Mouse (Mus musculus): ENCODE measurements around the gene Gm20604. TPM values are rescaled to one million over a fixed set of nuclear protein-coding genes. Genes with fewer than 3 reads are reported as not detected.

Gm20604 gene
- total and polyA plus RNA-seq, 2 experiments from 2014 or later: 11.2 to 12.1 TPM

DNA sequence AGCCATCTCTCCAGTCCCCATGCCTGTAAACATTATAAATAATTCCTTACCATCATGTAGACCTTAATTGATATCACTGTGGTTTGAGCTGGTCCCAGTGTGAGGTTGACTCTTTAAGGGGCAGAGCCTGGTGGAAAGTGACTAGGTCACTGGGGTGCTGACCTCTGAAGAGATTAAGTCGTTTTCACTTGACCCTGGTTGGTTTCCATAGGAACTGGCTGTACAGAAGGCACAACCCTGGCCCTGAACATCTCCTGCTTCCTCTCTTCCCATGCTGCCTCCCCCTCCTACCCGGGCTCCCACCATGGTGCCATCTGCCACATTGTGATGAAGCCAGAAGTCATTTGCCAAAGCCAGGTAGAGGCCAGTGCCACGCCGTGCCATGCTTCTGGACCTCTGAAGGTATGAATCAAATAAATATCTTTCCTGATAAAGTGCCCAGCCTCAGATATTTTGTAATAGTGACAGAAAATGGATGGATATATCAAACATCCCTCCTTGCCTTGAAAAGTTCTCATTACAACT, 47.6 kb downstream of the Gm20604 start:
- ATAC-seq (ENCODE audit: insufficient read depth, low read depth) (no peak), DNase-seq (ENCODE audit: low spot score) (no peak)
- Histone ChIP-seq H3K27ac (ENCODE audit: low read depth) (no peak overlapping the region), H3K4me1 (ENCODE audit: control insufficient read depth, insufficient read depth) (peaks cover 7% of the 10 kb centered on the region; the same call in 1 of the 2 replicates), H3K4me3 (ENCODE audit: low read depth, low read length) (no peak overlapping the region), H3K27me3 (ENCODE audit: control insufficient read depth, insufficient read depth, low read length) (0 out of 2 replicates have a peak, but pooled peaks cover 8% of the 10 kb centered on the region), H3K36me3 (replicated peaks; ENCODE audit: control insufficient read depth, insufficient read depth, low read length) (no peaks in the 10 kb centered on the region), H3K9ac (replicated peaks; ENCODE audit: low read depth, low read length) (no peak overlapping the region), H3K9me3 (replicated peaks; ENCODE audit: control insufficient read depth, low read length) (no peaks in the 10 kb centered on the region), H3K4me2 (ENCODE audit: low read depth, low read length) (no peak overlapping the region)
- TF ChIP-seq CTCF (IDR thresholded peaks at IDR 0.05; ENCODE audit: low read depth): no peak
- no peak for TF ChIP-seq EP300 (IDR thresholded peaks at IDR 0.05; ENCODE audit: low read depth)
- WGBS: 59% methylated on average over 4 of the region's 4 CpGs

DNA sequence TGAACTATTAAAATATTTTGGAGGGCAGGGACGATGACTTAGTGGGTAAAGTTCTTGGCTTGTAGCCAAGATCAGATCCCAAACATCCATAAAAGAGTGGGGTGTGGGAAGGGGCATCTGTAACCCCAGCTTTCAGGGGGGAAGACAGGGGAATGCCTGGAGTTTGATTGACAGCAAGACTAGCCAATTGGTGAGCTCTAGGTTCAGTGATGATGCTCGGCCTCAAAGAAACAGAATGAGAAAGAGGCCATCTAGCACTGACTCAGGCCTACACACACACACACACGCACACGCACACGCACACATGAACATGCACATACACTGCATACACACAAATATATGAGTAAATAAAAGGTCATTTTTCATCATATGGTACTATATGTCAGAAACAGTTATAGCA, 48.6 kb downstream of the Gm20604 start:
- H3K9me3 ChIP-seq (replicated peaks; ENCODE audit: control insufficient read depth, low read length): no peaks in the 10 kb centered on the region
- H3K36me3 ChIP-seq (replicated peaks; ENCODE audit: control insufficient read depth, insufficient read depth, low read length): no peaks in the 10 kb centered on the region
- 82% methylated on average over 5 of the region's 5 CpGs for WGBS
- no peak overlapping the region for H3K4me3 ChIP-seq (ENCODE audit: low read depth, low read length)
- no peak for TF ChIP-seq EP300 (IDR thresholded peaks at IDR 0.05; ENCODE audit: low read depth)
- no peak for TF ChIP-seq CTCF (IDR thresholded peaks at IDR 0.05; ENCODE audit: low read depth)
- 0 out of 2 replicates have a peak, but pooled peaks cover 8% of the 10 kb centered on the region for H3K27me3 ChIP-seq (ENCODE audit: control insufficient read depth, insufficient read depth, low read length)
- H3K4me2 ChIP-seq (ENCODE audit: low read depth, low read length): no peak overlapping the region
- no peak for ATAC-seq (ENCODE audit: insufficient read depth, low read depth)
- no peak overlapping the region for H3K9ac ChIP-seq (replicated peaks; ENCODE audit: low read depth, low read length)
- peaks cover 7% of the 10 kb centered on the region for H3K4me1 ChIP-seq (ENCODE audit: control insufficient read depth, insufficient read depth)
- H3K27ac ChIP-seq (ENCODE audit: low read depth): no peak overlapping the region
- no peak for DNase-seq (ENCODE audit: low spot score)

DNA sequence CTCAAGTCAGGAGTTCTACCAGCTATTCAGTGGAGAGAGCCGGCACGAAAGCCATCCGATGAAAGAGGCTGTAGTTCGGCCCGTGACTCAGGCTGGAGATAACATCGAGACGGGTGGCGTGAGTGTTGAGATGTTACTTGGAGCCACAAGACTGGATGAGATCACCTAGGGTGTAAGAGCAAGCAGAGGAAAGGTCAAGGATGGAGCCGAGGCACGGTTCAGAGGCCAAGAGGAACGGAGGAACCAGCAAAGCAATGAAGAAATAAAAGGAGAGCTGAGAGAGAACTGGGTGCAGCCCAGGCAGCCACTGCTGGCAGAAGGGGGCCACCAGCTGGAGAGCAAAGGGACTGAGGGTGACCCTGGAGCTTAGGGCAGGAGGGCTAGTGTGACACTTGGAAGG, 50.3 kb downstream of the Gm20604 start:
- peak overlapping the region; percentile 54 for H3K4me2 ChIP-seq (ENCODE audit: low read depth, low read length)
- peak; percentile 51 for DNase-seq (ENCODE audit: low spot score)

DNA sequence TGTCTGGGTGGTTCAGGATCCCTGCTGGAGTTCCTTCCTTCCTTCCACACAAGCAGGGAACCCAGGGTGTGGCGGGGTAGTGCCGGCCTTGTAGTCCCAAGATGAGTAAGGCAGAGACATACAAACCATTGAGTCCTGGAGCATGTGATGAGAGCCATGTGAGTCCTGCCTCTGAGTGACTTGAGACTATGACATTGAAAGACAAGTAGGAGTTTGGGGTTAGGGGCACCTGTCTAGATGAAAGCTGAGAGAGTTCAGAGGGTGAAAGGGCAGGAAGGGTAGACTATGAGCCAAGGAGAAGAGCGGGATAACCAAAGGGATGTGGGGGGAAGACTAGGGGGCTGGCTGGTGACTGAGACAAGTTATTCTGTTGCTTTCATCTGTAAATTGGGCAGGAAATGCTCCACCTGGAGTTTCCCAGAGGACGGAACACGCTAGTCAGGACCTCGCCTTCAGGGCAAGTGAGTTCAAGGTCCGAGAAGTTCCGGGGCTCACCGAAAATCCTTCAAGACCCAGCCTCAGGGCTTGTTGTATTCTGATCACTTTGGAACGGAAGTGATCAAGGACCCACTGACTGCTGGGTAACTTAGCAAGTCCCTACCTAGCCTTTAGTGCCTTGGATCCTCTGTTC, 51.5 kb downstream of the Gm20604 start:
- Histone ChIP-seq H3K4me3 (ENCODE audit: low read depth, low read length) (no peak overlapping the region), H3K9ac (replicated peaks; ENCODE audit: low read depth, low read length) (no peak overlapping the region), H3K27ac (ENCODE audit: low read depth) (no peak overlapping the region), H3K4me2 (ENCODE audit: low read depth, low read length) (no peak overlapping the region), H3K9me3 (replicated peaks; ENCODE audit: control insufficient read depth, low read length) (no peaks in the 10 kb centered on the region), H3K27me3 (ENCODE audit: control insufficient read depth, insufficient read depth, low read length) (0 out of 2 replicates have a peak, but pooled peaks cover 8% of the 10 kb centered on the region), H3K36me3 (replicated peaks; ENCODE audit: control insufficient read depth, insufficient read depth, low read length) (no peaks in the 10 kb centered on the region), H3K4me1 (ENCODE audit: control insufficient read depth, insufficient read depth) (peaks cover 16% of the 10 kb centered on the region)
- DNase-seq (ENCODE audit: low spot score) (no peak), ATAC-seq (ENCODE audit: insufficient read depth, low read depth) (no peak)
- 91% methylated on average over 10 of the region's 10 CpGs for WGBS
- TF ChIP-seq EP300 (IDR thresholded peaks at IDR 0.05; ENCODE audit: low read depth) (no peak), CTCF (IDR thresholded peaks at IDR 0.05; ENCODE audit: low read depth) (no peak)

More for the DNA sequence above, 50.3 kb downstream of the Gm20604 start:
- WGBS: 23% methylated on average over 11 of the region's 11 CpGs
- H3K9me3 ChIP-seq (replicated peaks; ENCODE audit: control insufficient read depth, low read length): no peaks in the 10 kb centered on the region
- H3K27ac ChIP-seq (ENCODE audit: low read depth): no peak overlapping the region
- TF ChIP-seq CTCF (IDR thresholded peaks at IDR 0.05; ENCODE audit: low read depth) (peak; percentile 59), EP300 (IDR thresholded peaks at IDR 0.05; ENCODE audit: low read depth) (no peak)
- no peak for ATAC-seq (ENCODE audit: insufficient read depth, low read depth)
- H3K27me3 ChIP-seq (ENCODE audit: control insufficient read depth, insufficient read depth, low read length): 0 out of 2 replicates have a peak, but pooled peaks cover 8% of the 10 kb centered on the region
- H3K4me1 ChIP-seq (ENCODE audit: control insufficient read depth, insufficient read depth): peaks cover 9% of the 10 kb centered on the region
- no peaks in the 10 kb centered on the region for H3K36me3 ChIP-seq (replicated peaks; ENCODE audit: control insufficient read depth, insufficient read depth, low read length)
- H3K9ac ChIP-seq (replicated peaks; ENCODE audit: low read depth, low read length): no peak overlapping the region; the same call in 1 of the 2 replicates
- H3K4me3 ChIP-seq (ENCODE audit: low read depth, low read length): peak overlapping the region; percentile 26

DNA sequence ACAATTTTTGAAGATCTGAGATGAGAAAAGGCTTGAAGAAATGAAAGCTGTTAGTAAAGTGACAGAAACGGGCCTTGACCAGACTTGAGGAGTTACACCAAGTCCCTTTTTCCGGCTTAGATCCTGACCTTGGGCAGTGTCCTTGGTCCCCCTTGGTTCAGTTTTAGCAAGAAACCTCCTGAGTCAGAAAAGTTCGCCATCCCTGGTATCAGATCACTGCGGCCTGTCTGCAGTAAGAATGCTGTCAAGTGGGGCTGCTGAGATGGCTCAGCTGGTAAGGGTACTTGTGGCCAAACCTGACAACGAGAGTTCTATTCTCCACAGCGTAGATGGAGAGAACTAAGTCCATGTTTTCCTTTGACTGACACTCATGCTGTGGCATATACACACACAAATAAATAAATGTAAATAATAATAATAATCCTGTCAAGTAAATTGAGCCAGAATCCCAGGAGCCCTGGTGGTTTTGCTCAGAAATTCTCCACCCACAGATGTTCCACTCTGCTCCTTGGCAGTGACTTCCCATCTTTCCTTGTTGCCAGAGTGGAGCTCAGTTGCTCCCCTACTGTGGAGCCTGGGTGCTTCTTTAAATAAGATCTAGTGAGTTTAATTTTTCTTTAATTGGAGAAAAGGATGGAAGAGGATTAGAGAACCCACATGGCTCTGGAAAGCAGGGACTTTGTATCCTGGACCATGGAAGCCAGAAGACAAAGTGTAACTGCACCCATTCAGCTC, 52.4 kb downstream of the Gm20604 start:
- WGBS: 73% methylated on average over 6 of the region's 6 CpGs
- no peak overlapping the region; the same call in 1 of the 2 replicates for H3K9ac ChIP-seq (replicated peaks; ENCODE audit: low read depth, low read length)
- H3K27ac ChIP-seq (ENCODE audit: low read depth): no peak overlapping the region
- no peaks in the 10 kb centered on the region for H3K36me3 ChIP-seq (replicated peaks; ENCODE audit: control insufficient read depth, insufficient read depth, low read length)
- no peak for TF ChIP-seq CTCF (IDR thresholded peaks at IDR 0.05; ENCODE audit: low read depth)
- TF ChIP-seq EP300 (IDR thresholded peaks at IDR 0.05; ENCODE audit: low read depth): no peak
- no peak overlapping the region for H3K4me3 ChIP-seq (ENCODE audit: low read depth, low read length)
- DNase-seq (ENCODE audit: low spot score) (no peak), ATAC-seq (ENCODE audit: insufficient read depth, low read depth) (no peak)
- peaks cover 16% of the 10 kb centered on the region for H3K4me1 ChIP-seq (ENCODE audit: control insufficient read depth, insufficient read depth)
- H3K9me3 ChIP-seq (replicated peaks; ENCODE audit: control insufficient read depth, low read length): no peaks in the 10 kb centered on the region
- H3K4me2 ChIP-seq (ENCODE audit: low read depth, low read length): no peak overlapping the region; the same call in 1 of the 2 replicates
- 0 out of 2 replicates have a peak, but pooled peaks cover 8% of the 10 kb centered on the region for H3K27me3 ChIP-seq (ENCODE audit: control insufficient read depth, insufficient read depth, low read length)
